Mouse (Mus musculus): Measurements from ENCODE around the gene Lsmem1.

The Lsmem1 gene

GRCm38 (mm10) chr12:40146510-40146909 lies 52.8 kb downstream of the Lsmem1 start:
- in situ Hi-C loops (cut with MboI, MseI), result no loop called here

GRCm38 (mm10) chr12:40140706-40141105 lies 58.6 kb downstream of the Lsmem1 start:
- in situ Hi-C loops (cut with MboI, MseI), result no loop called here

- in situ Hi-C loops (cut with MboI, MseI), result no loop called here
Measured at GRCm38 (mm10) chr12:40139484-40140245, 59.6 kb downstream of the Lsmem1 start.

GRCm38 (mm10) chr12:40134529-40134928 lies 64.8 kb downstream of the Lsmem1 start:
- in situ Hi-C loops (cut with MboI, MseI), result no loop called here

GRCm38 (mm10) chr12:40133573-40134271 lies 65.6 kb downstream of the Lsmem1 start, which contains the start of gene Scin:
TSS of gene Scin (minus strand) at chr12:40134228.
- in situ Hi-C loops (cut with MboI, MseI), result no loop called here

GRCm38 (mm10) chr12:40133194-40133572 lies 66.1 kb downstream of the Lsmem1 start:
- in situ Hi-C loops (cut with MboI, MseI), result no loop called here

Measured in T-helper 1 cell (primary cell).